Mouse (Mus musculus) ES-E14 (cell line): ENCODE data around the gene Unc45b. TPM values are rescaled to one million over a fixed set of nuclear protein-coding genes. Genes with fewer than 3 reads are reported as not detected.

ENCODE experiments used
- DNase-seq: peaks from one replicate; pipeline ENCODE4 v3.0.0-alpha.2; 2013; ENCODE audit warnings: low read depth, low spot score
- H3K27ac ChIP-seq: 2 replicates; pipeline ENCODE4 v1.5.1; 2012; ENCODE audit warnings: low read depth, mild to moderate bottlenecking, low read length, moderate library complexity, mixed read lengths; ENCODE audit not compliant: poor library complexity, insufficient read depth, severe bottlenecking
- H3K36me3 ChIP-seq: 2 replicates; pipeline ENCODE4 v1.6.1; 2012; ENCODE audit warnings: mild to moderate bottlenecking, low read length, moderate library complexity, mixed read lengths; ENCODE audit not compliant: control insufficient read depth, poor library complexity, insufficient read depth, severe bottlenecking
- H3K4me1 ChIP-seq, 2 experiments: fragments of 150-350 bp in 1 of 2; sonication (generic) in 1 of 2; 2 replicates each; pipeline ENCODE4 v1.6.1; 2012; ENCODE audit warnings: low read length in 2 of 2, mild to moderate bottlenecking in 1 of 2, mixed read lengths in 1 of 2; ENCODE audit not compliant: control insufficient read depth in 2 of 2, insufficient read depth in 2 of 2, poor library complexity in 1 of 2
- H3K4me3 ChIP-seq, 2 experiments: fragments of 150-350 bp in 1 of 2; sonication (generic) in 1 of 2; 2 replicates each; pipeline ENCODE4 v1.5.1; 2012; ENCODE audit warnings: low read length in 2 of 2, low read depth in 1 of 2, mild to moderate bottlenecking in 1 of 2, mixed read lengths in 1 of 2; ENCODE audit not compliant: insufficient read depth in 1 of 2, poor library complexity in 1 of 2, severe bottlenecking in 1 of 2
- H3K9ac ChIP-seq: 2 replicates; pipeline ENCODE4 v1.6.1; 2012; ENCODE audit warnings: low read depth, mild to moderate bottlenecking, low read length, mixed read lengths; ENCODE audit not compliant: poor library complexity, insufficient read depth, severe bottlenecking
- H3K9me3 ChIP-seq: fragments of 150-350 bp; sonication (generic); 2 replicates; pipeline ENCODE4 v1.6.1; 2012; ENCODE audit warnings: low read depth, mild to moderate bottlenecking, low read length; ENCODE audit not compliant: control insufficient read depth, insufficient read depth
- CHD2 ChIP-seq: IDR thresholded peaks from 2 replicates; pipeline ENCODE4 v1.6.1; 2014; ENCODE audit warnings: mild to moderate bottlenecking, low read depth, low read length, inconsistent platforms
- HCFC1 ChIP-seq: IDR thresholded peaks from 2 replicates; pipeline ENCODE4 v1.6.1; 2012; ENCODE audit warnings: low read length, inconsistent platforms, borderline replicate concordance; ENCODE audit not compliant: insufficient read depth
- MAFK ChIP-seq: IDR thresholded peaks from 2 replicates; pipeline ENCODE4 v1.6.1; 2014; ENCODE audit warnings: mild to moderate bottlenecking, low read depth, low read length, inconsistent platforms; ENCODE audit not compliant: insufficient read depth
- ZC3H11A ChIP-seq: IDR thresholded peaks from 2 replicates; pipeline ENCODE4 v1.6.1; 2012; ENCODE audit warnings: low read depth, mild to moderate bottlenecking, inconsistent platforms, low read length, borderline replicate concordance
- ZNF384 ChIP-seq: IDR thresholded peaks from 2 replicates; pipeline ENCODE4 v1.6.1; 2012; ENCODE audit warnings: low read depth, low read length, inconsistent platforms
- in situ Hi-C, 2 experiments: fragments of 600-800 bp; cut with MboI; formaldehyde crosslinking; loops; one replicate each; pipeline ENCODE4 v1.15.1; 2025; ENCODE audit warnings: low sequenced_read_pairs in 2 of 2, inconsistent platforms in 1 of 2; ENCODE audit not compliant: unreplicated experiment in 2 of 2
- total RNA-seq: library from RNA; depleted of rRNA; stranded (reverse); fragments of 300-350 nt; gene quantifications from 2 replicates; pipeline ENCODE4 v1.2.3, GENCODE M21; 2012

Unc45b gene
- total RNA-seq, 1 experiment = 2.3 TPM

DNA sequence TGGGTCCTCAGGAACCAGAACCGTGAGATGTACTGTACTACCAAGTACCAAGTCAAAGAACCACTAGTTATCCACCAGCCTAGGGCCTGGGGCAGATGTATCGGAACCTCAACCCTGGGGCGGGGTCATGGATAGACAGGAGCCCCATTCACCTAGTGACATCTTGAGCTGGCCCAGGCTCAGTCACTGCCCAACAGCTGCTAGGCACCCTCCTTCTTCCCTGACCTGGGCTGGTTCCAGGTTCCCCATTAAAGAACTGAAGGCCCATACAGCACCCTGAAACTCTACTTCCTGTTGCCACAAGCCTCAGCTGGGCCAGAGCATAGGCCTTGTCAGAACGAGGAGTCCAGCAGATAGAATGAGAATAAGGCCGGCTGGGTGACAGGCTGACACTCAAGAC lies 10.6 kb upstream of the Unc45b start:
- Histone ChIP-seq H3K4me3 (no peak overlapping the region), H3K27ac (no peak overlapping the region), H3K4me1 (peaks cover 0 to 4% of the 10 kb centered on the region in 2 experiments; a peak in 1 of 4 replicates), H3K9ac (no peak overlapping the region), H3K36me3 (peaks cover 42% of the 10 kb centered on the region), H3K9me3 (no peaks in the 10 kb centered on the region)
- DNase-seq = no peak
- no peak for TF ChIP-seq HCFC1
- no peak for TF ChIP-seq ZC3H11A
- no peak for TF ChIP-seq ZNF384
- TF ChIP-seq CHD2 = no peak
- no peak for TF ChIP-seq MAFK
- in situ Hi-C loops = loop anchor here in 1 of 2 experiments (25.0 kb wide), 1 partner anchor 662 kb away; no protein-coding TSS in a partner anchor

DNA sequence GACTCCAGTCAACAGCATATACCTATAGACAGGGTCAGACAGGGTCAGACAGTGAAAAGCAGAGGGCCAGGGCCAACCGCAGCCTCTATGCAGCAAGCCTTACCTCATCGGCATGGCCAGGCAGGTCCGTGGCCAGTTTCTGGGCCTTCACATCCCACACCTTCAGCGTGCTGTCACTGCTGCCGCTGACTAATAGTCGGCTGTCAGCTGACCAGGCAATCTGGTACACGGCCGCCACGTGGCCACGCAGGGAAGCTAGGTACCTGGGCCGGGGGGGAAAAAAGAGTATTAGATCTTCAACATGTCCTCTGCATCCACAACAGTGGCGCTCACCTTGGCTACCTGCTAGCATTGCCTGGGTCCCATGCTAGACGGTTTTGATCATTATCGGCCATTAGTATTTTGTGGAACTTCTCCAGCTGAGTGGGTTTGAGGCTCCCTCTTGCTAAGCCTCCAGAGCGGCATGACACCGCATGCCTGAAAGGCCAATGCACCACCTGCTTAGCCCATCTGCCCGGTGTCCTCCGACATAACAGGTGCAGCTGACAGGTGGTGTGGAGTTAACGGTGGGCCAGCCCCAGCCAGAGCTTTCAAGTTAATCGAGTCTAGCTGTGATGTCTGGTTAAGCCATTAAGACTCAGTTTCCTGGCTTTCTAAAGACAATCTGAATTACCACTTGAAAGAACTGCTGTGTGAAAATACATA lies 8.6 kb upstream of the Unc45b start:
- H3K9me3 ChIP-seq = no peaks in the 10 kb centered on the region
- H3K9ac ChIP-seq = no peak overlapping the region
- H3K27ac ChIP-seq = no peak overlapping the region
- in situ Hi-C loops = no loop called here
- H3K4me3 ChIP-seq = no peak overlapping the region
- no peak for TF ChIP-seq HCFC1
- no peak for TF ChIP-seq CHD2
- TF ChIP-seq MAFK = no peak
- no peak for TF ChIP-seq ZC3H11A
- no peak for TF ChIP-seq ZNF384
- DNase-seq = no peak
- peaks cover 2 to 9% of the 10 kb centered on the region in 2 experiments; a peak in 1 of 4 replicates for H3K4me1 ChIP-seq
- peaks cover 56% of the 10 kb centered on the region for H3K36me3 ChIP-seq

DNA sequence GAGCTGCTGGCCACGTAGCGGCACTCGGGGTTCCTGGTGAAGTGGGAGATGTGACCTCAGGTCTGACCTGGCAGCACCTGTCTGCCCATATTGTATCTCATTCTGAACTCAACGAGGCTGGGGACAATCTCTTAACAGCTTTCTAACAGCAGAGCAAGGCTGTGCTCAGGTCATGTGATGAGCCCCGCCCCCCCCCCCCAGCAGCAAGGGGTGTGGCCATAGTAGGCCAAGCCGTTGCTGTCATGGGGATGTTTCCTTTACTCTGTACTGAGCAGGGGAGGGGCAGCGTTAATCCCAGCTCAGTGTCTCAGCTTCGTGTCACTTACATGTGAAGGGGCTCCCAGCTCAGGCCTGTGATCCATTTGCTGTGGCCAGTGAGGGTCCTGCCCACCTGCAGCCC lies 5.4 kb upstream of the Unc45b start:
- DNase-seq = no peak
- no peaks in the 10 kb centered on the region for H3K9me3 ChIP-seq
- H3K4me1 ChIP-seq = peaks cover 2 to 8% of the 10 kb centered on the region in 2 experiments; a peak in 1 of 4 replicates
- in situ Hi-C loops = no loop called here
- no peak overlapping the region for H3K27ac ChIP-seq
- H3K4me3 ChIP-seq = no peak overlapping the region
- no peak for TF ChIP-seq ZNF384
- TF ChIP-seq HCFC1 = no peak
- TF ChIP-seq MAFK = no peak
- TF ChIP-seq ZC3H11A = no peak
- TF ChIP-seq CHD2 = no peak
- no peak overlapping the region for H3K9ac ChIP-seq
- H3K36me3 ChIP-seq = peaks cover 54% of the 10 kb centered on the region

DNA sequence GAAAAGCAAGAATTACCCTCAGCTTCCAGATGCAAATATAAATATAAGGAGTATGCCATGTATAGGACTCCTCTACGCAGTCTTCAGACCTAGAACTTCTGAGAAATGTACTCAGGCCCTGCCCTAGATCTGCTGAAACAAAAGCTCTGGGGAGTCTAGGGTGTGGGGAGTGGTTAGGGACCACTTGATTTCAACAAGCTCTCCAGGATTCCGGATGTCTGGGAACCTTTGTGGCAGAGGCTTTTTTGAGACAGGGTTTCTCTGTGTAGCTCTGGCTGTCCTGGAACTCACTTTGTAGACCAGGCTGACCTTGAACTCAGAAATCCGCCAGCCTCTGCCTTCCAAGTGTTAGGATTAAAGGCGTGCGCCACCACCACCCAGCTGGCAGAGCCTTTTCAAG lies 4.5 kb upstream of the Unc45b start:
- Histone ChIP-seq H3K4me1 (peaks cover 2 to 8% of the 10 kb centered on the region in 2 experiments; a peak in 1 of 4 replicates), H3K9me3 (no peaks in the 10 kb centered on the region), H3K36me3 (peaks cover 45% of the 10 kb centered on the region), H3K4me3 (no peak overlapping the region), H3K27ac (no peak overlapping the region), H3K9ac (no peak overlapping the region)
- no peak for DNase-seq
- in situ Hi-C loops = no loop called here
- TF ChIP-seq MAFK = no peak
- no peak for TF ChIP-seq ZC3H11A
- TF ChIP-seq CHD2 = no peak
- no peak for TF ChIP-seq ZNF384
- TF ChIP-seq HCFC1 = no peak
